Mouse (Mus musculus) left cerebral cortex, adult 11 months (tissue): Measurements from ENCODE around the gene Ntrk3.
A peak's percentile ranks its signal among the peaks of the same experiment; 100 is the strongest.

Experiments
- DNase-seq: peaks from one replicate; pipeline ENCODE4 v3.0.0; 2022; ENCODE audit warnings: low spot score

The Ntrk3 gene

DNA sequence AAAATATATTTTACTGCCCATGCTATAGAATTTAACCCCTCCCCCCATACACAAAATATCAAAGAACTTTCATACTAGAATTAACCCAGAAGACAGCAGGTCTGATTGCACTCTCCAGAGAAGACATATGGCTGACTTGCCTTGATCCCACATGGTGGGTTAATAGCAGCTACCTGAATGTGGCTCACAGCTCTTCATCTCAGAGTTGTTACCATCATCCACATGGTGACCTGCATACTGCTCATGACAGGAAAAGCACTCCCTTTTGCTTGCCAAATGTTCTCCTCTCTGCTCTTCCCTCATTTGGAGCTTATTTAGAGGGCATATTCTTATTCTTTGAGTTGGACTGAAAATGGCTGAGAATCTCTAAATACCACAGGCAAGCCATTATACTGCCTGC is 404.4 kb downstream of the Ntrk3 start:
- DNase-seq: no peak

DNA sequence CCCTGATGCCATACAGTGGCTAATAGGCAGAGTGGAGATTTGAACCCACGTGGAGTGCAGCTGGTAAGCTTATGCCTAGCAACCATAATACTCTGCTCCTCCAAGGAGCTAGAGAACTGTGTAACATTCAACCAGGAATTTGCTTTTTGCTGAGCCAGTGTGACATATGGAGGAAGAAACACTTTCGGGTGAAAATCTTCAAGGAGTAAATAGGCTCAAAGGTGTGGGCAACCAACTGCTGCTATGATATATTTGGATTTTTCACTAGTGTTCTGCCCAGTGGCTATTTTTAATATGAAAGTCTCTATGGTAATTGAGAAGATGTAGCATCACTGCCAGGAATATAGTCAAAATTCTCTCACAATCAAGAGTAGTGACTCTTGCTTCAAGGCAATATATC is 409.5 kb downstream of the Ntrk3 start:
- peak; percentile 68 for DNase-seq

DNA sequence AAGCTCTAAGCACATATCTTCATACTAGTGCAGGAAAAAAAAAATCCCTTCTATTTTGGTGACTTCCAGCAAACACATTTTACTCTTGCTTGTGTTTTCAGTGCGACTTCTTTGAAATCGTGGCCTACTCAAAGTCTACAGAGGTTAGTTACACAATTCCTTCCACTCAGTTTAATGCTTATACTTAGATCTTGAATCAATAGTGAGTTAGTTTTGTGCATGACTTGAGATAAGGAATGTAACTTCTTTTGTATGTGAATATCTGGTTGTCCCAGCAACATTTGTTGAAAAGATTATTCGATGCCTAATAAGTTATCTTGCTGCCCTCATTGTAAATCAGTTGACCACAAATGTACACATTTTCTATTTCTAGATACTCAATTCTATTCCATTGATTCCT is 411.6 kb downstream of the Ntrk3 start:
- no peak for DNase-seq

DNA sequence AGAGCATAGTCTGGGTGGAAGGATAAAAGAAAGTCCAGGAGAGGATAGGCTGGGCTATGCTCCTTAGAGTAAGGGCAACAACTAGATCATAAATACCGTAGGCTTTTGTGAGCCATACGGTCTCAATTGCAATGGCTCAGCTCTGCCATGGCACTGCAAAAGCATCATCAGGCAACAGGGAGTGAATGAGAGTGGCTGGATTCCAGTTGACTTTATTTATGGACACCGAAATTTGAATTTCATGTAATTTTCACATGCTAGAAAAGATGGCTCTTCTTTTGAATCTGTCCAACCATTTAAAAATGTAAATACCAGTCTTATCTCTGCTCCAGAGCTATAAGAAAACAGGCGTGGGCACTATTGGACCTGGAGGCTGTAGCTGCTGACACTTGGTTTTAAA is 419.2 kb downstream of the Ntrk3 start:
- no peak for DNase-seq

DNA sequence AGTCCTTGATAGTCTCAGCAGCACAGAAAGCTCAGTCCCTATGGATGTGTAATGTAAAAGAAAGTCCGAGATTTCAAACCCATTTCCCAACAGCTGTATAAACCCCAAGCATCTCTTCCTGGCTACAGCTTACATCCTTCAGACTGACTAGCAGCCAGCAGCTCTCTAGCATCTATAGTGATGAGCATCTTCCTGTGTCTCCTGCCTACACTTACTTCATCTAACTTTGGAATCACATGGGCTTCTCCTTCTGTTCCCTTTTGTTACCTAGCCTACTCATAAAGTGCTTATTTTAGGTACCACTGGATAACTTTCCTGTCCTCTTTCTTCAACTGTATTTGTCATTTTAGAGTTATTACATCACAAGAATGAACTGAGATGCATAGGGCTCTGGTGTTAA is 432.0 kb downstream of the Ntrk3 start:
- DNase-seq: peak; percentile 53

DNA sequence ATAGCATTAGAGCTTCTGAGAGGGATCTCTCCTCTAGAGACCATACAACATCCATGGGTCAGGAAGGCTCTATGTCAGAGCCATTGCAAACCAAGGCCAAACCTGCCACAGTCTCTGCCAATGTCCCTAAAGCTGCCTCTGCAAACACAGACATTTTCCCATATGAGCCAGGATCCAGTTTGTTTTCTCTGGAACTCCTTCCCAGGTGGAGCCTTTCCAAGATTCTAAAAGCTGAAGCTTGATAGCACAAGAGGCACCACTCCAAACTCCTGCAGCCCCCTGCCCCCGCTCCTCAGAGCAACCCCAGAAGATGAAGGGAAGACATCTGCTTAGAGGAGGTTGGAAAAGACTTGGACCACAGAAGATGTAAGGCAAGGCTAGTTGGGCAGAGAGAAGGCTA is 432.8 kb downstream of the Ntrk3 start:
- no peak for DNase-seq

DNA sequence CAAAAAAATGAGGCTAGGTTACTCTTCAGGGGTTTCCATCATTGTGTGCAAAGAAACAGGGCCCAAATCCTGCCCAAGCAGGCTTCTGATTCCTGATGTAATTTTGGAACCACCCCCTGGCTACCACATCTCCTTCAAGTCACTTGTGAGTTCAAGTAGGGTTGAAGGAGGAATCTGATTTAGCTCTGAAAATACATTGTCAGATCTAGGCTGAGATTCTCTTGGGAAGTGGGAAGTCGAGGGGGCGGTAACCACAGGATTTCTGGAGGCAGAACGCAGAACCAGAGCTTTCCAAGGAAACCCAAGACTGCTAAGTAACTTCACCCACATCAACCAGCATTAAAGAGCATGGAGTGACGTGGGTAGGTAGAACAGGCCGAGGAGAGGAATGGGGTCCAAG is 440.5 kb downstream of the Ntrk3 start:
- DNase-seq: peak; percentile 52

DNA sequence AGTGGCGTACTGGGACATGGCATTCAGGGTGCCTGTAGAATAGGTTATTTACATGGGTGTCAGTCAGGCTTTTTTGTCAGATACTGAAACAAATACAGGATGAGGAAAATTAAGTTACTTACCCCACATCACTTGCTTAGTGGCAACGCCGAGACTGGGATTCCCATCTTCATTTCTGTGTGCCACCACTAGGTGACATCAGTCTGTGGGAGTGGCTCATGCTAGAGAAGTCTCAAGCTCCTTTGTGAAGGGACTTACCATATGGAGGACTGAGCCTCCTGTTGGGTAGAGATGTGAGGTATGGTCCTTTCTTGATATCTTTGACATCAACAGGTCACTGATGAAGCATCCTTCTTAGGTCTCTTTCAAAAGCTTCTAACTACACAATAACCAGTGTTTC is 443.5 kb downstream of the Ntrk3 start:
- no peak for DNase-seq

DNA sequence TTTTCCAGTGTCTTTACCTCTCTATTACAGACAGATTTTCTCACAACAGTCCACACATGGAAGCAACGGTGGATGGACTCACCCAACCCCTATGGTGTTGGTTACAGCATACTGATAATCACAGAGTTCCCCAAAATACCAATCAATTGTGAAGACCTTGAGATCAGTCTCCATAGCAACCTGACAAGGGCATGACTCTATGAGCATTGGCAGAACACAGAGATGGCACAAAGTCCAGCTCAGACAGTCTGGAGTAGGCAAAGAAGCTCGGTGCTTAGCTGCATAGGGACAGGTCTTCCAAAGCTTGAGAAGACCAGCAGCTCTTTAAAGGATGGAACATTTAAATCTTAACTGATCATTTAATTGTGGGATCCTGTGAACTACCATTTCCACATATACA is 447.6 kb downstream of the Ntrk3 start:
- no peak for DNase-seq

DNA sequence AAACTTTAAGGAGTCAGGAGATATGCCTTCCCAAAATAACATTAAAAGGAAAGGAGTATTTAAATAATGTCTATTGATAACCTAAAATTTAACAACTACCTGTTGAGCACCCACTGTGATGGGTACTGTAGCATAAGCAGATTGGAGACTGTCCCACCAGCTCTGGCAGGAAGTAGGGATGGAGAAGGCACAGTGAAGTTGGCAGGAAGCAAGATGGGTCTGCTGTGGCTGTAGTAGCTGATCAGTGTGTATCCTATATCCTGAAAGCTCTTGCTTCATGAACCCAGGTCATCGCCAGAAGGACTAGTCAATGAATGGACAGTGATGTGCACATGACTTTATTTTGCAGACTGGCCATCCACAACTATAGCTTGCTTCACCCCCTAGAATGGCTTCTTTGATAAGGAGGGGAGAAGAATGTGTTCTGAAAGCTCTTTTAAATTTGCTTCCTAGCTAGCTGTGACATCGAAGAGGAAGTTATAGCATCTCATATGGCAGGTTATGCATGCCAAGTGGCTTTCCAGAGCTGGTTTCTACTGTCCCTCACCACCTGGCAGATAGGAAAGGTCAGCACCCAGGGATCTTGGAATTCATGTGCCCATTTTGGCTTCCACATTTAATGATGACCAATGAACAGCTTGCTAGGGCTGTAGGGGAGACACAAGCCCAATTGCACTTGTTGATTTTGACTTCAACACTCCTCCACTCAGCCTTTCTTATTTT is 451.1 kb downstream of the Ntrk3 start:
- no peak for DNase-seq

DNA sequence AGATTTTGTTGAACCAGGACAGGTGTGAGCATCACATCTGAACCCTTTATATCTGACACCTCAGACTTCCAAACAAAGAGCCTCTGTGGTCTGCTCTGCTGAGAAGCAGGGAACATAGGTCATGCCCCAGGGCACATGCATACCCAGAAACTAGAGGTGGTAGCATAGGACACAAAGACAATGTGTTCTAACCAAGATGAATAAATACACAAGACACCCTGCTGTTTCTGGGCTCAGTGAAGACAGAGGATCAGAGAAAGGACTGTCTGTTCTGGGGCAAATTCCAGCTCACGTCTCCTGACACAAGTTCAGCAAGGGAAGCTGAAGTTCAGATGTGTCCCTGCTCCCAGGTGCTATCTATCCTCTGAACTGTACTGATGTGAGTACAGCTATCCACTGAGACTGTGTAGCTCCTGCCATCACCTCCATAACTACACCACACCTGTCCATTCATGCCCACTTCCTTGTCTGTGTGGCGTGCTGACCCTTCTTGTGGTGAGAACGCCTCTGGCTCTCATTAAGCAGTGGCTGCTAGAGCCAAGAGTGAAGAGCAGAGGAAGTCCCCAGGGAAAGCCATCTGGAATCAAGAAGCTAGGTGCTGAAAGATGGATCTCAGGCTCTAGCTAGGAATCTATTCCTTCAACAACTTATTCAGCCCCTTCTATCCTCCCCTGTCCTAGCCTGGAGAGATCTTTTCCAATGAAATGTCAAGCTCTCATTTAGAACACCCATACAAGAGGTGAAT is 468.1 kb downstream of the Ntrk3 start:
- DNase-seq: no peak

DNA sequence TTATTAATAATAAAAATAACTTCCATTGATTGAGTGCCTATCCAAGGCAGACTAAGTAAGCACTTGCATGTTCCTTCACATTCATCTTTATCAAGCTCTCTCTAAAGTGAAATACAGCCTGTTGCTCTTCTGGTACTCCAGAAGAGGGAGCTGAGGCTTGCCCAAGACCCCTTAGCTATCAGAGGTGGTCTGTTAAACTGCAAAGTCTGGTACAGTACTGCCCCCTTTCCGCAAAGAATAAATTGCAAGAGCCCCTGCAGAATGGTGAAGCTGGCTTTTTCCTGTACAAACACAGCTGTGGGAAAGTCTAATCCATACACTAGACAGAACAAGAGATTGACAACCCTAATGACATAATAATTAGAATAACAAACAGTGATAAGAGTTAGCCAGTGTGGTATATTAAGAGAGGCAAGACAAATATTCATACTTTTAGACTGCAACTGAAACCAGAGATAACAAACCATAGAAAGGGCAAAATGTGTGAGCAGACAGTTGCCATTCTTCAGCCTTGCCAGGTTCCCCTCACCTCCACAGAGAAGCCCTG is 470.3 kb downstream of the Ntrk3 start:
- no peak for DNase-seq

DNA sequence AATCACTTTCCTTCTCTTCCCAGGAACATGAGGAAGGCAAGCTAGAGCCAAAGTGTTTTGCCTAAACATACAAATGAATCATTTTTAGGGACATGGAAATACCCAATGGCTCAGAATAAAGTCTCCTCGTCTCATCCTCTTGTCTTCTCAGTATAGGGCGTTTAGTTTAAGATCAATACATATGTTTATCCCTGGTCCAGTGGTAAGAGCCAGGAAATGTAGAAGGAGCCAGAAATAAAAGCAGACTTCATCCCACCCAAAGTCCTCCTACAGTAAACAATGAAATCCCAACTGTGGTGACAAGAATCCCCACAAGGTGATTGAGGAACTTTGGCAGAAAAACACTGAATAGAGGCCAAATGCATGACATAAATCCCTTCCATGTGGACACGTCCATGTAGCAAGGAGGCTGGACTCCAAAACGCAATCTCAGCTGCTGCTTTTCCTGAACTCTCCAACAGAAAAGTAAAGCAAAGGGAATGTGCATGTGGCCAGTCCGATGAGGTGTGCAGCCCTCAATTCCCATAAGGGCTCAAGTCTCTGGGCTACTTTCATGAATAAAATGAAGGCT is 473.3 kb downstream of the Ntrk3 start:
- DNase-seq: no peak

DNA sequence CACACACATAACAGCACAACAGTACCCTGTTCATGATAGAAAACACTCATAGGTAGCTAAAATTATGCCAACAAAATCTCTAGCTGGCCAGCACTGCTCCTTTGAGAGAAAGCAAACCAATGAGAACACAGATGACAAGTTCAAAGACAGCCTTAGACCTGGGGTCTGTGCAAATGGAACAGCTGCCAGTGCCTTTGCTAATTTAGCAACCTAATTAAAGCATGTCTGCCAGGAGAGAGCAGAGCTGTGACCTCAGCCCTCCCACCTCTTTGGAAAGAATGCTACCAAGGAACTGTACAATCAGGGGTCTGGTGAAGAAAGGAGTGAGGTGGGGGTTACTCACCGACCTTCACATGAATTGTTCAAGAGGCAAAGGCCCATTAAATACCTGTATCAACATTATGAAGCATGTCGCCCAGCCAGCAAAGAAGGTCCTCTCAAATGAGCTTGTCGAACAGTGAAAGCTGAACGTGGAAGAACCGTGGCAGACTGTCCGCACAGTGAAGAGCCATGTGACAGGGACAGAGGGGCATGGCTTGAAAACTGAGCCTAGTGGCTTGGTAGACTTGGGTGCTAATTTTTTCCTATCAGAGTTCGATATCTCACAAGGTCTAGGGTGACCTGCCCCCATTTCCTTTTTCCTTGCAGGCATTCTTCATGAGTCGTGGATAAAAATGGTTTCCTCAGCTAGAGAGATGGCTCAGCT is 476.2 kb downstream of the Ntrk3 start:
- no peak for DNase-seq

DNA sequence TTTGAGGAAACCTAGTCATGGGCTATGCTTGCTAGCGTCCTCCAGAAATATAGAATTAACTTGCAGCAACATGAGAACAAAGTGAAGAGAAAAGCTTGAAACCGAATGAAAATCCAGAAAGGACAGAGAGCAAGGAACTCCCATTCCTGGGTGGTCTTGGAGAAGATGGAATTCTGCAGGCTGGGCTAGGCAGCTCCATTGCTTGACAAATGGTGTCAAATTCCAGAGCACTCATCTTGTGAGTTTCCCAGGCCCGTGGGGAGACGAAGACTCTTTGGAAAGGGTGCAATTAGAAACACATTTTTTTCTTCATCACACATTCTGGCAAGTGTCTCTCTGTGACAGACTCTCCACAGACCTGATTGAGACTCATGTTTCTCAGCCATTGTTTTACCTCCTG is 479.7 kb downstream of the Ntrk3 start:
- no peak for DNase-seq

DNA sequence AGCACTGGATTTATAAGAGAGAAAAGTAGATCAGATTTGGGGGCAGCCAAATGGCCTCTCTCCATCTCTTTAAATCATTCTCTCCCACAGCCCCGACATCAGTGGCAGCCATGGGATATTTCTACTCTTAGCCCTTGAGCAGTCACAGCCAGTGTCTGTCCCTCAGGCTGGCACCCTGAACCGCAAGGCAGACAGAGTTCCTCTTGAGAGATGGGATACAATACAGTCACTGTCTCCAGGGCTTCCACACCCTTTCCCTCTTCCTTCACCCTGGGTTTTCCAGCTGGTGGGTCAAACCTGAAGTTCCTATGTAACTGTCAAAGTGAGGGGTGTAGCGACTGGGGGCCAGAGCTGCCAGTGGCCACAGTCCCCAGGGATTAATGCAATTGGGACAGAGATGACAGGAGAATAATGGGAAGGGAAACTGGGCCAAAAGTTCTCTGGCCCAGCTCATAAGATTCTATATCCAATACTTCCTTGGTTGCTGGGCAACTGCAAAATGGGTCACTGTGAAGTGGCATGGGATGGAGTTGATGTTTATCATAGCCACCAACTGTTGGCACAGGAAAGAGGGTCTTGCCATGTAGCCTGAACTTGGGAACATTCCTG is 483.9 kb downstream of the Ntrk3 start:
- no peak for DNase-seq

DNA sequence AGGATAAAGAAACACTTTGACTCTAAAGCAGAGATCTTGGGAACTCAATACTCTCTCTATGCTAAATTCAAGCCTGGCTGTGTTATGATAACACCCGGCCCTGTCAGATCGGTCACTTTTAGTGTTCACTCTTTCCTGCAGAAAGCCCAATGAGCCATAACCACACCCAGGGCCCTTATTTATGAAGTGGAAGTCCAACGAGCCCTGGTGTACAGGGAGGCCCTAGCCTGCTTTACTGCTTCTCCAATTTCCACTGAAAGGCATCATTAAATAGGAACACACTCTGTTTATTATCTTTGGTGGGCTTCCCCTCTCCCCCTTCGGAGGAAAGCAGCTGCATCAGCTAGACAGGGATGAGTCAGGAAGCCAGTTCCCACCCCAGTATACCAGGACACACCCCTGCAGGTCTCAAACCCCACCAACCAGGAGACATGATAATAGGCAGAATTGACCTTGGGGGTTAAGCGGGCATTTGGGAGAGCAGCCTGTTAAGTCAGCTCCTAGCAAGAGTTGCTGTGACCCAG is 489.6 kb downstream of the Ntrk3 start:
- no peak for DNase-seq

DNA sequence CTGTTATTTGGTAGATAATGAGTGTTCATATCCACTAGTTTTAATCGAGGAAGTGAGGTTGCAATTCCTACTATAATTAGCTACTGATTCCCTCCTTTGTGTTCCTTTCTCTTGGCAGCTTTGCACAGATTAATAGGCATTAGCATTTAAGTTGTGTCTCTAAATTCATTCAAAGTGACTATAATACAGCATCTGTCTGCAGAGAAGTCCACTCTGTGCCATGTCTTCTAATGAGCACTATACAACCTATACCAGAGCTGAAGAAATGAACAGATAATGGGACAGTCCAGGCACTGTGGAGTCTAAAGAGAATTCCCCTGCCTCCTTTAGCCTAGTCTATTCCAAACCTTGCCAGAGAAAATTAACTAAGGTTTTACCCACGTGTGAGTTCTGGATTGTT is 498.8 kb downstream of the Ntrk3 start:
- no peak for DNase-seq

DNA sequence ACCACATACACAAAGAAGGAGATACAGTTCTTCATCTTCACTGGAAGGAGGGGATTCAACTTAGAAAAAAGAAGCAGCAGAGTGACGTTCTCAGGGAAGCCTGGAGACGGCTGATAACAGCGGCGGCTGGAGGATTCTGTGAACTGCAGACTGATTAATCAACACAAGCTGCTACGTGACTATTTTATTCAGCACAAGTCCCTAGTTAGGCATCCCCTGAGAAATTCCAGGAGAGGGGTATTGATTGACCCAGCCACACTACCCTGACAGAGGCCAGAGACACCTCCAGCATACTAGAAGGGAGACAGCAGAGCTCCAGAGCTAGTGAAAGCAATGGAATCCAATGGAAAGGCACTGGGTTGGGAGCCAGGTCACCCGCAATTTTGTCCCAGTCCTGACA is 516.1 kb downstream of the Ntrk3 start:
- no peak for DNase-seq

DNA sequence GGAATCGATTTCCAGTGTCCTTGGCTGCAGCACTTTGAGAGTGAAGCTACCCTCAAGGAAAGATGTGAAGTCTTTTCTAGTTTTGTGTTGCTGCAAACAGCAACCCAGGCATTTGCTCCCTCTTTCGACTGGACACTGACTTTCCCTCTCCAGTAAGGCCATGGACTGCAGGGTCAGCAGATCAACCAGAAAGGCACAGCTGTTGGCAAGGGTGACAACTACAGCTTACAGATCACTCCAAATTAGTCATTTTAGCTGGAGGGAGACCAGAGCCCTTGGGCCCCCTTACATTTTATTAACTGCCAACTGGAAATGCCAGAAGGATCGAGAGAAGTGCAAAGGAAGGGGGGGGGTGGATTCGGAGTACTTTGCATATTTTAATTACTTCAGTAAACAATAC is 516.9 kb downstream of the Ntrk3 start:
- DNase-seq: no peak

DNA sequence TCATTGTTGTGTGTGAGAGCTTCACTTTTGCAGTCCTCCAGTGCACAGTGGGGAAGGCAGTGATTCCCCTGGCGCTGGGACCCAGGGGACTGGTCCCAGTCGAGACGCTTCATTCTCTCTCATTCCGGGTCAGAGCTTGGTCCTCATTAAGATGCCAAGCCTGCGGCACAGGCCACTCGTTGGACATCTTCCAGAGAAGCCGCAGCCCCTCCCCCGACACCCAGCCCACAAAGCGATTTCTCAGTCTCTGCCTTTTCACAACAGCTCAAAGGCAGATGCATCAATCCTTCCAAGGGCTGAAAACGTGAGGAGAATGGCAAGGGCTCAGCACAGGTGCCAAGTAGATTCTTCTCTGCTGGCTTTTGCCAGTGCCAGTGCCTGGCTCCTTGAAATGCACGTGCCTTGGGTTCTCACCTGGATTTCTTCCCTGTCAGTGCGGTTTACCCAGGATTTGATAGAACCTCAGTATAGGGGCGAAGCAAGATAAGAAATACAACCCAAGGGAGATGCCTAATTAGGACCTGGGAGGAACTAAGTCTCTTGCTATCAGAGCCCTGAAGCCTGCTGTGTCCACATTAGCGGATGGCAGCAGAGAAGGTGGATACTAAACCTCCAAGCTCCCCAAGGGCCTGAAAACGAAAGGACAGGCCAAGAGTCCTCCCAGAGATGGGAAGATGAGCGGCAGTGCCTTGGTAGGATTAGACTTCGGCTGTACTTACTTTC is 546.7 kb downstream of the Ntrk3 start:
- DNase-seq: peak; percentile 22
